Mouse (Mus musculus) midbrain, embryonic 10.5 days (tissue): ENCODE measurements around the gene Creb3l4. TPM values are rescaled to one million over a fixed set of nuclear protein-coding genes. Genes with fewer than 3 reads are reported as not detected.

ENCODE experiments used
- DNase-seq: peaks from one replicate; pipeline ENCODE4 v3.0.0-alpha.2; 2017; ENCODE audit warnings: low spot score
- H3K27ac ChIP-seq: fragments of 300-500 bp; sonication (generic); replicated peaks from 2 replicates; pipeline ENCODE4 v1.5.1; 2016; ENCODE audit warnings: mild to moderate bottlenecking
- H3K27me3 ChIP-seq: fragments of 300-500 bp; sonication (generic); 2 replicates; pipeline ENCODE4 v1.6.1; 2016; ENCODE audit warnings: low read depth, mild to moderate bottlenecking; ENCODE audit not compliant: poor library complexity, severe bottlenecking
- H3K36me3 ChIP-seq: fragments of 300-500 bp; sonication (generic); 2 replicates; pipeline ENCODE4 v1.6.1; 2016; ENCODE audit warnings: mild to moderate bottlenecking, moderate library complexity
- H3K4me1 ChIP-seq: fragments of 300-500 bp; sonication (generic); 2 replicates; pipeline ENCODE4 v1.6.1; 2016
- H3K4me3 ChIP-seq: fragments of 300-500 bp; sonication (generic); 2 replicates; pipeline ENCODE4 v1.5.1; 2016; ENCODE audit warnings: mild to moderate bottlenecking, moderate library complexity
- H3K9me3 ChIP-seq: fragments of 300-500 bp; sonication (generic); replicated peaks from 2 replicates; pipeline ENCODE4 v1.6.1; 2016; ENCODE audit warnings: mild to moderate bottlenecking
- WGBS: fragments of 180-500 bp; shearing (Covaris S2); methylation state at CpG from one replicate; pipeline ENCODE4 v1.1.7; 2016; 5-methylcytosine and 5-hydroxymethylcytosine counted together
- polyA plus RNA-seq: library from polyadenylated mRNA; unstranded; fragments of >200 nt; fragmentation: Nextera tagmentation; extraction: Ambion mirVana; gene quantifications from 2 replicates; pipeline ENCODE4 v1.2.1, GENCODE M21; 2016

The Creb3l4 gene
- polyA plus RNA-seq, 1 experiment from 2014 or later: 4.6 TPM

DNA sequence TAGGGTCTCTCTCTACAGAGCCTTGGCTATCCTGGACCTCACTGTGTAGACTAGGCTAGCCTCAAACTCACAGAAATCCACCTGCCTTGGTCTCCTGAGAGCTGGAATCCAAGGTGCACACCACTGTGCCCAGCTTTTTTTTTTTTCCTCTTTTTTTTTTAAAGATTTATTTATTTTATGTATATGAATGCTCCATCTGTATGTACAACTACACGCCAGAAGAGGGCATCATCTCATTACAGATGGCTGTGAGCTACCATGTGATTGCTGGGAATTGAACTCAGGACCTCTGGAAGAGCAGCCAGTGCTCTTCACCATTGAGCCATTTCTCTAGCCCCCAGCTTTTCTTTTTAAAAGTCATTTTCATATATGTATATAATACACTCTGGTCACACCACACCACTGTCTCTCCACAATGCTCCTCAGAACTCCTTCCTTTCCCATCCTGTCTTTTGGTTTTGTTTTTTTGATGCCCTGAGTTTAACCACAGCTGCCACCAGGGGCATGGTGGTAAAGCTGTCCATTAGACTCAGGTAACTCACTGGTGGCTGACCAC, 27.4 kb downstream of the Creb3l4 start:
- Histone ChIP-seq H3K4me3 (no peak overlapping the region), H3K27me3 (no peaks in the 10 kb centered on the region), H3K36me3 (peaks cover 19% of the 10 kb centered on the region), H3K4me1 (peaks cover 39% of the 10 kb centered on the region), H3K9me3 (no peaks in the 10 kb centered on the region), H3K27ac (no peak overlapping the region)
- 29% methylated on average over 1 of the region's 1 CpGs for WGBS
- no peak for DNase-seq

DNA sequence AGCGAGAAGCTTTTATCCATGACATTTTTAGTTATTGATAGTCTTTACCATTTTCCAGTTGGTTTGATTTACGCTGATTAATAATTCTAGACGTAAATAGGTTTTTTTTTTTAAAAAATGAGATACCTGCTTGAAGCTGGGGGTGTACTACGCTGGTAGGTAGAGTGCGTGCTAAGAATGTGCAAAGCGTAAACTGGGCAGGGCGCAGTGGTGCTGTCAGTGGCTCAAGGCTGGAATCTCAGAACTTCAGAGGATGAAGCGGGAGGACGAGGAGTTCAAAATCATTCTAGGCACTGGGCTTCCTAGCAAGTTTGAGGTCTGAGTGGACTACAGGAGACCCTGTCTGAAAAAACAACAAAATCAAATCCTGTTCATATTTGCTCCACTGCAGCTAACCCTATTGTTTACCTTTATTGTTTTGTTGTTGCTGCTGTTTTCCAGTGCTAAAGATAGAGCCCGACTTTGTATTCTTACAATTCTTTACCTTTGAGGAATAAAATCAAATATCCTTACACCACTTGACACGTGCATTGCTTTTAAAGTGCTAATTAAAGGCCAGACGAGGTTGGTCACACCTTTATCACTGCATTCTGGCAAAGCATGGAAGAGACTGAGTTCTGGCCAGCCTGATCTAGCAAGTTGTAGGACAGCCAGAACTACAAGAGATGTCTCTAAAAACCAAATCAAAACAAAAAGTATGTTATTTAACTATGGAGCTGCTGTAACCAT, 29.2 kb downstream of the Creb3l4 start:
- no peaks in the 10 kb centered on the region for H3K9me3 ChIP-seq
- H3K36me3 ChIP-seq: peaks cover 36% of the 10 kb centered on the region
- WGBS: 16% methylated on average over 12 of the region's 12 CpGs
- peak overlapping the region; percentile 95 for H3K27ac ChIP-seq
- H3K4me3 ChIP-seq: peak overlapping the region; percentile 85
- peaks cover 30% of the 10 kb centered on the region for H3K4me1 ChIP-seq
- DNase-seq: no peak
- H3K27me3 ChIP-seq: no peaks in the 10 kb centered on the region

DNA sequence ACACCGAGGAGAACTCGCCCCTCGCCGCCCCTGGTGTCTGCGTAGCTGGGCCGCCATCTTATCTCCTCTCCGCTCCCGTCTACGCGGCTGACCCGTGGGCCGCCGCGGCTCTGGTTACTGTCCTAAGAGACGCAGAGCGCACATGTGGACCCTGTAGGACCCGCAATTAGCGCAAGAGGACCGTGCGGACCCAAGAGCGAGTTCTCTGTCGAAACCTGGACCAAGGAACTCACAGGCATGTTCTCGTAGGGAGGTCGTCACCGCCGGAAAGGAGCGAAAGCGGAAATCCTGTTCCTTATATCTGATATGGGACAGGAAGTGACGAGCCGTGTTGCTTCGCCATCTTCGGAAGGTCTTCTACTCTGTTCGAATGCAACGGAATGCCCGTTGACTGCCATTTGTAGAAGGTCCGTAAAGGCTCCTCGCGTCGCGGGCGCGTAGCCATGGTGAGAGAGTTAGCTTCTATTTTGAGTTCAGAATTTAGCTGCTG, 29.9 kb downstream of the Creb3l4 start, which contains the start of the genes Rps27 and Rab13:
TSS of gene Rps27 (minus strand) at position 275 of the 490 bp plus-strand sequence.
TSS of gene Rab13 (plus strand) at position 319 of the 490 bp plus-strand sequence.
- WGBS: under 1% methylated on average over 42 of the region's 42 CpGs
- H3K36me3 ChIP-seq: peaks cover 43% of the 10 kb centered on the region
- no peaks in the 10 kb centered on the region for H3K9me3 ChIP-seq
- H3K4me1 ChIP-seq: peaks cover 30% of the 10 kb centered on the region
- DNase-seq: peak; percentile 91
- H3K27ac ChIP-seq: peak within 1 kb of the TSS; percentile 95
- peak within 1 kb of the TSS; percentile 85 for H3K4me3 ChIP-seq
- H3K27me3 ChIP-seq: no peaks in the 10 kb centered on the region

DNA sequence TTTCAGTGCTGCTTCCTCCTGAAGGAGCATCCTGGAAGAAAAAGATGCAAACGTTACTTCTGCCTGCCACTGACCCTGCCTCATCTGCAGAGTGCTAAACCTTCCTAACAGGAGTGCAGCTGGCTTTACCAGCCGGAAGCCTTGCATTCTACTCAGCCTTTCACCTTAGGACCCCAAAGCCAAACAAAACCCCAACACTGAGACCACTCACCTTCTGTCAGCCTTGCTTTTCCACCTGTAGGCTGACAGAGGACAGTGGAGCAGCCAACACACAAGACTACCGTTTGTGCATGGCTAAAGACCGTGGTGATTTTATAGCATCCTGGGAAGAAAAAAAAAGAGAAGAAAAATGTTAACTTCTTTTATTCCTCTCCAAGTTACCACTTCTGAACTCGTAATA, 30.6 kb downstream of the Creb3l4 start:
- DNase-seq: no peak
- Histone ChIP-seq H3K27me3 (no peaks in the 10 kb centered on the region), H3K4me3 (peak overlapping the region; percentile 85), H3K36me3 (peaks cover 50% of the 10 kb centered on the region), H3K9me3 (no peaks in the 10 kb centered on the region), H3K27ac (peak overlapping the region; percentile 95), H3K4me1 (peaks cover 30% of the 10 kb centered on the region)
- WGBS: 21% methylated on average over 5 of the region's 5 CpGs

DNA sequence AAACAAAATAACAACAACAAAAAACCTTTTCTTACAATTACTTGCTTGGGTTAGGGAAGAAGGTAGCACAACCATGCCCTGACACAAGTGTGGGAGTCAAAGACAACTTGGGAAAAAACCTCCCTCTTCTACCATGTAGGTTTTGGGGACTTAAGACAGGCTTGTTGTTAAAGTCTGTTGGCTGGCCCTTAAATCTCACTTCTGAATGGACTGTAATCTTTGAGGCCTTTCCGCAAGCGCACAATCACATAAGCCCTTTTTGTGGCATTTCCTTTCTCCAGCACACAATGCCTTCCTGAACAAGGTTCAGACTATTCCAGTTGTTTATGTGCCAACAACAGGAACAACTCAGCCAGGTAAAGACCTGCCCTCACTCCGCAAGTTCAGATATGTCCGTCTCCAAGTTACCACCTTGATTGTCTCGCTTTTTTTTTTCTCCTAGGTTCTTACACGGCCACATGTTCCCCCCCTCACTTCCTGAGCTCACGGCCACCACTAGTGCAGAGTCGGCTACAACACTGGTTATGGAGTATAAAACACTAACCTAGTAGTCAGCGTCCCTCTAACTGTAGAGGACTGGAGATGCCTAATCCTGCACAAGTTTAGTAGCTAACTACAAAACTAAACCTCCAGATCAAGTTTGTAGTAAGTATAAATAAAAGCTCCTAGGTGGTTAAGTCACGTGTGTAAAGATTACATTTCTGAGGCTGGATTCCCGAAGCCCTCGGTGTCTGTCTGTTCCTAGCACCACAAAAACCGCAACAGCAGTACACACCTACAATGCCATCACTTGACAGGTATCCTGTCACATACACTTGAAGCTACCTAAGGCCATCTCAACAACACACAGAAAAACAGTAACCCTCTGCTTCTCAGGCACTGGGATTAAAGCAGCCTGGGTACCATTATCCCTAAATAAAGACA, 31.6 kb downstream of the Creb3l4 start:
- Histone ChIP-seq H3K27ac (no peak overlapping the region), H3K9me3 (no peaks in the 10 kb centered on the region), H3K27me3 (no peaks in the 10 kb centered on the region), H3K36me3 (peaks cover 58% of the 10 kb centered on the region), H3K4me3 (peak overlapping the region; percentile 85), H3K4me1 (peaks cover 30% of the 10 kb centered on the region)
- no peak for DNase-seq
- 91% methylated on average over 13 of the region's 13 CpGs for WGBS

DNA sequence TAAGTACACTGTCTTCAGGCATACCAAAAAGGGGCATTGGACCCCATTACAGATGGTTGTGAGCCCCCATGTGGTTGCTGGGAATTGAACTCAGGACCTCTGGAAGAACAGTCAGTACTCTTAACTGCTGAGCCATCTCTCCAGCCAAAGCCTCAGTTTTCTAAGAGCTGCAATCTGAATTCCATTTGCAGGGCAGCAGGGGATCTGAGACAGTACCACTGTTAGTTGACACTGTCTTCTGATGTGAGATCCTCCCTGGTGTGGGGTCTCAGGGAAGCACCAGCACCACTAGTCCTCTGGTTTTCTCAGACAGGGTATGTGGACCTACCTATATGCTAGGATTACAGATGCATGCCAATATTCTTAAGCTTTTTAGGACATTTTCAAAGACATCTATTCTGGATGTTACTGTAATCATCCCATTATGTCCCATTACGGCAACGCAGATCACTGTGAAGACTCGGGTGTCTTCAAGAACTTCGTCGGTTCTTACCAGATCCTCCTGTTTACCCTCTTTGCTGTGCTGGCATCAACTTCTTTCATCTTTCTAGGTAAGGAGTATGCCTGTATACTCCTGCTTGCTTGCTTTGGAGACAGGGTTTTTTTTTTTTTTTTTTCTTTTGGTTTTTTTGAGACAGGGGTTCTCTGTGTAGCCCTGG, 33.3 kb downstream of the Creb3l4 start:
- peaks cover 72% of the 10 kb centered on the region for H3K36me3 ChIP-seq
- H3K4me1 ChIP-seq: peaks cover 30% of the 10 kb centered on the region
- no peak overlapping the region for H3K27ac ChIP-seq
- no peak overlapping the region for H3K4me3 ChIP-seq
- no peak for DNase-seq
- 94% methylated on average over 5 of the region's 5 CpGs for WGBS
- no peaks in the 10 kb centered on the region for H3K9me3 ChIP-seq
- no peaks in the 10 kb centered on the region for H3K27me3 ChIP-seq

DNA sequence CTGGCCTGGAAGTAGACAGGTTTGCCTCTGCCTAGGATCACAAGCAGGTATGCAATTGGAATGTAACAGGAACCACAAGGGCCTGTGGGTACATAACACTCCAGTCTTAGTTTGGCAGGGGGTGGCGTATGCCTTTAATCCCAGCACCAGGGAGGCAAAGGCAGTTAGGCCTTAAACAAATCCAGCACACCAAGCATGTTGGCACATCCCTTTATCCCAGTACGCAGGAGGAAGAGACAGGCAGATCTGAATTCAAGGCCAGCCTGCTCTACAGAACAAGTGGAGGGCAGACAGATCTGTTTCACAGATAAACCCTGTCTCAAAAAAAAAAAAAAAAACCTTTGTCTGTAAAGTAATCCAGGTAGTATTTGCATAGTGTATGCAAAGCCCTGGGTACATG, 34.6 kb downstream of the Creb3l4 start:
- 85% methylated on average over 2 of the region's 2 CpGs for WGBS
- H3K9me3 ChIP-seq: no peaks in the 10 kb centered on the region
- H3K4me1 ChIP-seq: peaks cover 23% of the 10 kb centered on the region
- H3K27me3 ChIP-seq: no peaks in the 10 kb centered on the region
- peaks cover 74% of the 10 kb centered on the region for H3K36me3 ChIP-seq
- no peak overlapping the region for H3K4me3 ChIP-seq
- DNase-seq: no peak
- H3K27ac ChIP-seq: no peak overlapping the region

DNA sequence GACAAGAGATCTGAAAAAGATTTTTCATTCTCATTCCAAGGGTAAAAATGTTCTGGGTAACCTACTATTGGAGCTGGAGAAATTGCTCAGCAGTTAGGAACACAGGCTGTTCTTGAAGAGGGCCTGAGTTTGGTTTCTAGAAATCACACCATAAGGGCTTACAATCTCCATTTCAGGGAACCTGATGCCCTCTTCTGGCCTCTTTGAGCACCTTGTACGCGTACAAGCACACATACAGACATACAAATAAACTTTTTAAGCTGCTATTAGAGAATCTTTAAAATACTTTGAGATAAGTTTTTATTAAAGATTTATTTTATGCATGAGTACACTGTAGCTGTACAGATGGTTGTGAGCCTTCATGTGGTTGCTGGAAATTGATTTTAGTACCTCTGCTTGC, 38.7 kb downstream of the Creb3l4 start:
- Histone ChIP-seq H3K27me3 (no peaks in the 10 kb centered on the region), H3K36me3 (peaks cover 42% of the 10 kb centered on the region), H3K9me3 (no peaks in the 10 kb centered on the region), H3K4me3 (no peak overlapping the region), H3K27ac (no peak overlapping the region), H3K4me1 (no peaks in the 10 kb centered on the region)
- 95% methylated on average over 2 of the region's 2 CpGs for WGBS
- no peak for DNase-seq

DNA sequence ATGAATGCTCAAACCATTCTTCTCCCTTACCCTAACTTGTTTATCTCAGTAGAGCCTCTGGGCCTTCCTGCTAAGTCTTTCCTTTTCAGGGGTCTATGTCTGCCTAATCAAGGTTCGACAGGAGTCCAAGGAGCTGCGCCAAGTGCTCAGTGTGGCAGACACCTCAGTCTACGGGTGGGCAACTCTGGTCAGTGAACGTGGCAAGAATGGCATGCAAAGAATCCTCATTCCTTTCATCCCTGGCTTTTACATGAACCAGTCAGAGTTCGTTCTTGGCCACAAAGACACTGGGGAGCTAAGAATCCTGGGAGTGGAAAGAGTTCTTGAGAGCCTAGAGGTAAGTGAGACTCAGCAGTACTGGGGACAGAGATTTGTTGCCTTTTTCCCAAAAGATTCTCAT, 39.7 kb downstream of the Creb3l4 start:
- H3K4me1 ChIP-seq: no peaks in the 10 kb centered on the region
- 82% methylated on average over 5 of the region's 5 CpGs for WGBS
- no peak overlapping the region for H3K4me3 ChIP-seq
- H3K27ac ChIP-seq: no peak overlapping the region
- no peaks in the 10 kb centered on the region for H3K9me3 ChIP-seq
- peaks cover 32% of the 10 kb centered on the region for H3K36me3 ChIP-seq
- no peaks in the 10 kb centered on the region for H3K27me3 ChIP-seq
- DNase-seq: no peak

DNA sequence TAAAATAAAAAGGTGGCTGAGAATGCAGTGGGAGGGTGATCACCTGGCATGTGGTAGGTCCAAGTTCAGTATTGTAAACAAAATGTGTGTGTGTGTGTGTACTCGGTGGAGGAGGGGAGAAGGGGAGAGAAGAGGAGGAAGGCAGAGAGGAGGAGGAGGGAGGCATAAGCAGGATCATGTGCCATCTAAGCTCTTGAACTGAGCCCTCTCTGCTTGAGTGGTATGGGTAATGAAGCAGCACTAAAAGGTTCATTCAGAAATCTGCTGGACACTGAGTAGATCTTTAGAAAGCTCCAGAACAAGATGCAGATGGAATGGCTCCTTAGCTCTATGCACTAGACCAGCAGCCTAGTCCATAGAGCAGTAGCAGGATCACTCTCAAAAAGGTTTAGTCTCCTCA, 40.4 kb downstream of the Creb3l4 start:
- WGBS: 89% methylated on average over 1 of the region's 1 CpGs
- Histone ChIP-seq H3K27ac (no peak overlapping the region), H3K4me1 (no peaks in the 10 kb centered on the region), H3K9me3 (no peaks in the 10 kb centered on the region), H3K4me3 (no peak overlapping the region), H3K27me3 (no peaks in the 10 kb centered on the region), H3K36me3 (peaks cover 25% of the 10 kb centered on the region)
- DNase-seq: no peak

DNA sequence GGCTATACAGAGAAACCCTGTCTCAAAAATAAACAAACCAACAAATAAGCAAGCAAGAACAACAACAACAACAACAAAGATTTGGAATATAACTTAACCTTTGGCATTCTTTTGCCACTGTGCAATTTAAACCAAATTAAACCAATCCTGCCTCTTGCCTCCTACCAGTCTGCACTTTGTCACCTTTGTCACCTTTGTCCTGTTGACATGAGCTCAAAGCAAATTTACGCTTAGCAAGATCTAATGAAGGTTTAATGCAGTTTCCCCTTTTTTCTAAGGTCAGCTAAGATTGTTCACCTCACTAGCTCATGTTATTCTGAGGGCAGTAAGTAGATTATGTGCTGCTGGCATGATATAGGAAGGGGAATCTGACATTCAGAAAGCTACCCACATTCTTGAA, 45.8 kb downstream of the Creb3l4 start:
- no peaks in the 10 kb centered on the region for H3K4me1 ChIP-seq
- H3K9me3 ChIP-seq: no peaks in the 10 kb centered on the region
- 90% methylated on average over 1 of the region's 1 CpGs for WGBS
- H3K27ac ChIP-seq: no peak overlapping the region
- no peaks in the 10 kb centered on the region for H3K27me3 ChIP-seq
- no peaks in the 10 kb centered on the region for H3K36me3 ChIP-seq
- DNase-seq: no peak
- H3K4me3 ChIP-seq: no peak overlapping the region

DNA sequence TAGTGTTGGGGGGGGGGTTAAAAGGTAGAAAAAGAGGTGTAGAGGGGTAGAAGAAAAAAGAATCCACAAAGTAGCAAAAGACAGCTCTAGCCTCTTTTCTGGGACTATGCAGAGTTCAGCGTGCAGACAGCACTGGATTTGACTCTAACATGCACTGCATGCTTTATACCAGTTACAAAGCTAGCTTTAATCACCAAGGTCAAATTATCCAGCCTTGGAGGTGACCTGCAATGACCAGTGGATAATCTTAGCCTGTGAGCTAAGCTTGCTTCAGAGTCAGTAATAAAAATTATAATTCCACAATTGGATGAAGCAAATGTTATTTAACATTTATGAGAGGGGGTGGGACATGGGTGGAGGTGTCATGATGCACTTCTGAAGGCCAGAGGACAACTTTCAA, 47.7 kb downstream of the Creb3l4 start:
- no peaks in the 10 kb centered on the region for H3K4me1 ChIP-seq
- H3K4me3 ChIP-seq: no peak overlapping the region
- DNase-seq: no peak
- no peaks in the 10 kb centered on the region for H3K36me3 ChIP-seq
- H3K9me3 ChIP-seq: no peaks in the 10 kb centered on the region
- H3K27me3 ChIP-seq: no peaks in the 10 kb centered on the region
- 72% methylated on average over 1 of the region's 1 CpGs for WGBS
- H3K27ac ChIP-seq: no peak overlapping the region
